Mouse (Mus musculus) liver, postnatal 0 days (tissue): ENCODE measurements around the gene Chn2. TPM values are rescaled to one million over a fixed set of nuclear protein-coding genes. Genes with fewer than 3 reads are reported as not detected.
A peak's percentile ranks its signal among the peaks of the same experiment; 100 is the strongest.

ENCODE experiments used
- ATAC-seq: fragments of 200-750 bp; cut with Nextera tagmentation; 2 replicates; pipeline ENCODE4 v1.8.0; 2017; ENCODE audit warnings: mild to moderate bottlenecking, moderate library complexity
- DNase-seq: peaks from one replicate; pipeline ENCODE4 v3.0.0-alpha.2; 2016
- H3K27ac ChIP-seq: fragments of 300-500 bp; sonication (generic); 2 replicates; pipeline ENCODE4 v1.5.1; 2014; ENCODE audit warnings: antibody characterized with exemption, moderate library complexity, mild to moderate bottlenecking, low read depth
- H3K27me3 ChIP-seq: fragments of 300-500 bp; sonication (generic); 2 replicates; pipeline ENCODE4 v1.6.1; 2014; ENCODE audit warnings: low read length, control low read depth, mixed read lengths; ENCODE audit not compliant: insufficient read depth
- H3K36me3 ChIP-seq: fragments of 300-500 bp; sonication (generic); replicated peaks from 2 replicates; pipeline ENCODE4 v1.6.1; 2014; ENCODE audit warnings: mild to moderate bottlenecking, control low read depth, low read length, moderate library complexity, mixed read lengths; ENCODE audit not compliant: insufficient read depth
- H3K4me1 ChIP-seq: fragments of 300-500 bp; sonication (generic); 2 replicates; pipeline ENCODE4 v1.6.1; 2014; ENCODE audit warnings: antibody characterized with exemption, mild to moderate bottlenecking, control low read depth; ENCODE audit not compliant: insufficient read depth
- H3K4me2 ChIP-seq: fragments of 300-500 bp; sonication (generic); 2 replicates; pipeline ENCODE4 v1.6.1; 2014; ENCODE audit warnings: low read depth, mild to moderate bottlenecking, low read length, moderate library complexity, mixed read lengths
- H3K4me3 ChIP-seq: fragments of 300-500 bp; sonication (generic); 2 replicates; pipeline ENCODE4 v1.5.1; 2014; ENCODE audit warnings: low read depth, low read length
- H3K9ac ChIP-seq: fragments of 300-500 bp; sonication (generic); replicated peaks from 2 replicates; pipeline ENCODE4 v1.6.1; 2014; ENCODE audit warnings: mild to moderate bottlenecking, moderate library complexity
- H3K9me3 ChIP-seq: fragments of 300-500 bp; sonication (generic); 2 replicates; pipeline ENCODE4 v1.6.1; 2016; ENCODE audit warnings: mild to moderate bottlenecking, control low read depth, low read length, mixed read lengths
- CTCF ChIP-seq: sonication (generic); IDR thresholded peaks from 2 replicates; pipeline ENCODE4 v1.5.1; 2016; ENCODE audit warnings: antibody characterized with exemption, low read depth
- EP300 ChIP-seq: IDR thresholded peaks from 2 replicates; pipeline ENCODE4 v1.6.1; 2016; ENCODE audit warnings: antibody characterized with exemption, low read depth, mild to moderate bottlenecking
- WGBS: fragments of 180-500 bp; shearing (Covaris S2); extraction: QIAGEN DNeasy Blood & Tissue Kit; methylation state at CpG from one replicate; pipeline ENCODE4 v1.1.7; 2014; ENCODE audit not compliant: insufficient replicate concordance; 5-methylcytosine and 5-hydroxymethylcytosine counted together
- polyA plus RNA-seq: library from polyadenylated mRNA; unstranded; fragments of >200 nt; fragmentation: Nextera tagmentation; extraction: Ambion mirVana; gene quantifications from 2 replicates; pipeline ENCODE4 v1.2.1, GENCODE M21; 2015

Gene Chn2
- polyA plus RNA-seq, 1 experiment from 2014 or later, result 10.8 TPM

DNA sequence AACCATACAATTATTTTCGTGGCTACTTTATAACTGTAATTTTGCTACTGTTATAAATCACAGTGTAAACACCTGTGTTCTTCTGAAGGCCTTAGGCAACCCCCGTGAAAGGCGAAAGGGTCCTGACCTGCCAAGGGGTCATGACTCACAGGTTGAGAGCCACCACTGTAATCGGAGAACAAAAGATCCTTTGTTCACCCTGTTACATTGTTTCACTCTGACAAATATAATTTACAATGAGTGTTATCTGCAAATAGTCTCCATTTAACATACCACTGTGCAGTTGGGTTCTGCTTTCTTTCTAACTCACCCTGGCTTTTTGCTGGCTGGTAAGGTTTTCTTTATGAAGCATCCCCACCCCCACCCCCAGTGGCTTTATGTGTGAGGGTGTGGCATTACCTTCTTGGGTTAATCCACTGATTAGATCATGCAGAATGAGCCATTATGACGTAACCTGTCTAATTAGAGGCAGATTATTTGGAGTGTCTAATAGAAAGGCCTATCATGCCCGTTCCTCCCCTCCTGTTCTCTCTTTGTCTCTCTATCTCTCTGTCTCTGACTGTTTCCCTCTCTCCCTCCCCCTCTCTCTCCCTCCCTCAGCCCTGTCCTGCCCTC is 56.9 kb downstream of the Chn2 start:
- ATAC-seq (no peak), DNase-seq (no peak)
- Histone ChIP-seq H3K4me2 (no peak overlapping the region), H3K27ac (no peak overlapping the region), H3K9ac (no peak overlapping the region), H3K27me3 (no peaks in the 10 kb centered on the region), H3K4me3 (no peak overlapping the region), H3K36me3 (no peaks in the 10 kb centered on the region), H3K9me3 (no peaks in the 10 kb centered on the region), H3K4me1 (no peaks in the 10 kb centered on the region)
- 62% methylated on average over 6 of the region's 6 CpGs for WGBS
- TF ChIP-seq EP300 (no peak), CTCF (no peak)

DNA sequence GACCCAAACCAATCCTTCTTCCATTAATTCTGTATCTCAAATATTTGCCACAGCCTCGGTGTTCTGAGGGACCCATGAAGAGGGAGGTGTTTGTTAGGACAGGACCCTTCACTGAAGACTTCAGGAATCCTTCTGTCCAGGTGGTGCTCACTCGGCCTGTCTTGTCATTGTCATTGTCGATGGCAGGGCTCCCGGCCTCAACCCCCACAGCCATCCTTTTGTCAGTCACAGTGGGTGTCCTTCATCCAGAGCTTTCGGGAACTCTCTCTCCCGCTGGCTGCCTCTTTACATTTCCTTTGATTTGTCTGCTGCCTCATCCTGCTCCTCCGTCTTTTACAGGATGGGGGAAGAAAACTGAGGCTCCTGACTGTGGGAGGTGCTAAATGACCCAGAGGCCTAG is 57.5 kb downstream of the Chn2 start:
- H3K4me3 ChIP-seq, result no peak overlapping the region
- no peak for DNase-seq
- H3K4me1 ChIP-seq, result no peaks in the 10 kb centered on the region
- no peak for ATAC-seq
- no peak overlapping the region for H3K4me2 ChIP-seq
- no peaks in the 10 kb centered on the region for H3K9me3 ChIP-seq
- no peaks in the 10 kb centered on the region for H3K27me3 ChIP-seq
- H3K36me3 ChIP-seq, result no peaks in the 10 kb centered on the region
- no peak overlapping the region for H3K9ac ChIP-seq
- 68% methylated on average over 7 of the region's 7 CpGs for WGBS
- TF ChIP-seq CTCF (no peak), EP300 (no peak)
- no peak overlapping the region for H3K27ac ChIP-seq

- no peak for DNase-seq
- Histone ChIP-seq H3K9me3 (no peaks in the 10 kb centered on the region), H3K4me1 (peaks cover under 1% of the 10 kb centered on the region; the same call in 1 of the 2 replicates), H3K27me3 (no peaks in the 10 kb centered on the region), H3K9ac (no peak overlapping the region), H3K4me2 (no peak overlapping the region), H3K27ac (no peak overlapping the region), H3K36me3 (no peaks in the 10 kb centered on the region), H3K4me3 (no peak overlapping the region)
- no peak for ATAC-seq
- WGBS, result 87% methylated on average over 6 of the region's 6 CpGs
- TF ChIP-seq EP300 (no peak), CTCF (no peak)
Observed at GRCm38 (mm10) chr6:54098339-54098738, 59.0 kb downstream of the Chn2 start.

- 51% methylated on average over 6 of the region's 6 CpGs for WGBS
- H3K4me1 ChIP-seq, result peaks cover 4% of the 10 kb centered on the region; the same call in 1 of the 2 replicates
- no peak overlapping the region for H3K4me2 ChIP-seq
- H3K36me3 ChIP-seq, result no peaks in the 10 kb centered on the region
- no peaks in the 10 kb centered on the region for H3K9me3 ChIP-seq
- ATAC-seq, result no peak
- TF ChIP-seq CTCF (no peak), EP300 (no peak)
- no peak overlapping the region for H3K27ac ChIP-seq
- no peaks in the 10 kb centered on the region for H3K27me3 ChIP-seq
- H3K4me3 ChIP-seq, result no peak overlapping the region
- no peak overlapping the region for H3K9ac ChIP-seq
- peak; percentile 24 for DNase-seq
Observed at GRCm38 (mm10) chr6:54099659-54100058, 60.3 kb downstream of the Chn2 start.

- no peaks in the 10 kb centered on the region for H3K9me3 ChIP-seq
- no peaks in the 10 kb centered on the region for H3K27me3 ChIP-seq
- ATAC-seq (no peak), DNase-seq (no peak)
- no peak overlapping the region for H3K4me3 ChIP-seq
- no peak overlapping the region for H3K4me2 ChIP-seq
- H3K9ac ChIP-seq, result no peak overlapping the region
- no peaks in the 10 kb centered on the region for H3K36me3 ChIP-seq
- no peak overlapping the region for H3K27ac ChIP-seq
- TF ChIP-seq CTCF (no peak), EP300 (no peak)
- 71% methylated on average over 4 of the region's 4 CpGs for WGBS
- H3K4me1 ChIP-seq, result peaks cover 4% of the 10 kb centered on the region; the same call in 1 of the 2 replicates
Observed at GRCm38 (mm10) chr6:54102210-54102609, 62.9 kb downstream of the Chn2 start.

- DNase-seq, result no peak
- peaks cover 4% of the 10 kb centered on the region; the same call in 1 of the 2 replicates for H3K4me1 ChIP-seq
- WGBS, result 64% methylated on average over 9 of the region's 9 CpGs
- no peak for TF ChIP-seq EP300
- TF ChIP-seq CTCF, result no peak
- H3K27me3 ChIP-seq, result no peaks in the 10 kb centered on the region
- H3K4me3 ChIP-seq, result no peak overlapping the region
- H3K4me2 ChIP-seq, result no peak overlapping the region
- H3K9ac ChIP-seq, result no peak overlapping the region
- H3K9me3 ChIP-seq, result no peaks in the 10 kb centered on the region
- H3K27ac ChIP-seq, result no peak overlapping the region
- no peaks in the 10 kb centered on the region for H3K36me3 ChIP-seq
- no peak for ATAC-seq
Observed at GRCm38 (mm10) chr6:54103276-54103975, 64.1 kb downstream of the Chn2 start.
